Mouse (Mus musculus) small intestine, adult 2 months (tissue): ENCODE measurements around the gene Mthfd1l.

Source experiments
- CTCF ChIP-seq: fragments of 200-500 bp; IDR thresholded peaks from 2 replicates; pipeline ENCODE4 v1.5.1; 2012; ENCODE audit warnings: low read depth, mild to moderate bottlenecking, control low read depth, inconsistent platforms, low read length, moderate library complexity, mixed read lengths; ENCODE audit not compliant: insufficient replicate concordance, insufficient read length; ENCODE audit errors: extremely low read depth
- POLR2A ChIP-seq: fragments of 200-500 bp; IDR thresholded peaks from 2 replicates; pipeline ENCODE4 v1.6.1; 2012; ENCODE audit warnings: low read depth, mild to moderate bottlenecking, control low read depth, inconsistent platforms, low read length, moderate library complexity

GRCm38 (mm10) chr10:4162976-4163375, 190.1 kb downstream of the Mthfd1l start:
- TF ChIP-seq CTCF: no peak
- TF ChIP-seq POLR2A: no peak
